Mouse (Mus musculus) NIH3T3 (cell line): ENCODE data around the gene Cd274.

Source experiments
- DNase-seq: peaks from one replicate; pipeline ENCODE4 v3.0.0-alpha.2; 2012; ENCODE audit warnings: low read depth

Cd274 gene

GRCm38 (mm10) chr19:29430953-29431352, 63.7 kb downstream of the Cd274 start:
- DNase-seq: no peak

- no peak for DNase-seq
Observed at GRCm38 (mm10) chr19:29436793-29437479, 69.7 kb downstream of the Cd274 start.
